Mouse (Mus musculus): ENCODE measurements around the gene Efnb1. TPM values are rescaled to one million over a fixed set of nuclear protein-coding genes. Genes with fewer than 3 reads are reported as not detected.

Gene Efnb1
- polyA plus RNA-seq, 1 experiment from 2014 or later: 64.4 TPM

GRCm38 (mm10) chrX:99164855-99165368 is 29.0 kb downstream of the Efnb1 start:
- Histone ChIP-seq H3K9ac (ENCODE audit: low read depth, low read length) (no peak overlapping the region), H3K27me3 (ENCODE audit: insufficient read depth, low read length) (0 out of 2 replicates have a peak, but pooled peaks cover 3% of the 10 kb centered on the region), H3K9me3 (replicated peaks; ENCODE audit: low read length) (no peaks in the 10 kb centered on the region), H3K27ac (no peak overlapping the region), H3K4me3 (replicated peaks; ENCODE audit: low read depth, low read length) (no peak overlapping the region), H3K4me2 (ENCODE audit: low read length) (no peak overlapping the region), H3K4me1 (replicated peaks; ENCODE audit: insufficient read depth, low read length) (no peaks in the 10 kb centered on the region), H3K36me3 (ENCODE audit: insufficient read depth, low read length) (no peaks in the 10 kb centered on the region)
- no peak for TF ChIP-seq CTCF (IDR thresholded peaks at IDR 0.05; ENCODE audit: low read depth)
- ATAC-seq (replicated peaks; ENCODE audit: low FRiP score, low read depth) (no peak), DNase-seq (ENCODE audit: low spot score) (no peak)
- 74% methylated on average over 4 of the region's 4 CpGs for WGBS

GRCm38 (mm10) chrX:99167014-99167413 is 31.1 kb downstream of the Efnb1 start:
- no peak overlapping the region for H3K27ac ChIP-seq
- ATAC-seq (replicated peaks; ENCODE audit: low FRiP score, low read depth) (no peak), DNase-seq (ENCODE audit: low spot score) (no peak)
- 0 out of 2 replicates have a peak, but pooled peaks cover 3% of the 10 kb centered on the region for H3K27me3 ChIP-seq (ENCODE audit: insufficient read depth, low read length)
- H3K36me3 ChIP-seq (ENCODE audit: insufficient read depth, low read length): no peaks in the 10 kb centered on the region
- H3K4me2 ChIP-seq (ENCODE audit: low read length): no peak overlapping the region
- H3K9me3 ChIP-seq (replicated peaks; ENCODE audit: low read length): no peaks in the 10 kb centered on the region
- H3K4me1 ChIP-seq (replicated peaks; ENCODE audit: insufficient read depth, low read length): no peaks in the 10 kb centered on the region
- TF ChIP-seq CTCF (IDR thresholded peaks at IDR 0.05; ENCODE audit: low read depth): no peak
- H3K9ac ChIP-seq (ENCODE audit: low read depth, low read length): no peak overlapping the region
- H3K4me3 ChIP-seq (replicated peaks; ENCODE audit: low read depth, low read length): no peak overlapping the region
- 79% methylated on average over 1 of the region's 1 CpGs for WGBS

GRCm38 (mm10) chrX:99167550-99167949 is 31.6 kb downstream of the Efnb1 start:
- H3K4me3 ChIP-seq (replicated peaks; ENCODE audit: low read depth, low read length): no peak overlapping the region
- no peak overlapping the region for H3K4me2 ChIP-seq (ENCODE audit: low read length)
- H3K9me3 ChIP-seq (replicated peaks; ENCODE audit: low read length): no peaks in the 10 kb centered on the region
- ATAC-seq (replicated peaks; ENCODE audit: low FRiP score, low read depth) (no peak), DNase-seq (ENCODE audit: low spot score) (no peak)
- H3K36me3 ChIP-seq (ENCODE audit: insufficient read depth, low read length): no peaks in the 10 kb centered on the region
- no peak for TF ChIP-seq CTCF (IDR thresholded peaks at IDR 0.05; ENCODE audit: low read depth)
- 61% methylated on average over 7 of the region's 7 CpGs for WGBS
- H3K9ac ChIP-seq (ENCODE audit: low read depth, low read length): no peak overlapping the region
- H3K27ac ChIP-seq: no peak overlapping the region
- 0 out of 2 replicates have a peak, but pooled peaks cover 3% of the 10 kb centered on the region for H3K27me3 ChIP-seq (ENCODE audit: insufficient read depth, low read length)
- no peaks in the 10 kb centered on the region for H3K4me1 ChIP-seq (replicated peaks; ENCODE audit: insufficient read depth, low read length)

- Histone ChIP-seq H3K27me3 (ENCODE audit: insufficient read depth, low read length) (no peaks in the 10 kb centered on the region), H3K36me3 (ENCODE audit: insufficient read depth, low read length) (no peaks in the 10 kb centered on the region), H3K4me2 (ENCODE audit: low read length) (no peak overlapping the region), H3K9ac (ENCODE audit: low read depth, low read length) (no peak overlapping the region), H3K27ac (peak overlapping the region; percentile 34; the same call in 1 of the 2 replicates), H3K9me3 (replicated peaks; ENCODE audit: low read length) (no peaks in the 10 kb centered on the region), H3K4me1 (replicated peaks; ENCODE audit: insufficient read depth, low read length) (no peaks in the 10 kb centered on the region), H3K4me3 (replicated peaks; ENCODE audit: low read depth, low read length) (no peak overlapping the region)
- 50% methylated on average over 5 of the region's 5 CpGs for WGBS
- no peak; the same call in 1 of the 2 replicates for TF ChIP-seq CTCF (IDR thresholded peaks at IDR 0.05; ENCODE audit: low read depth)
- DNase-seq (ENCODE audit: low spot score): peak; percentile 88
- ATAC-seq (replicated peaks; ENCODE audit: low FRiP score, low read depth): peak; percentile 87
Observed at GRCm38 (mm10) chrX:99172301-99172700, 36.4 kb downstream of the Efnb1 start.

- Histone ChIP-seq H3K4me3 (replicated peaks; ENCODE audit: low read depth, low read length) (no peak overlapping the region), H3K27me3 (ENCODE audit: insufficient read depth, low read length) (no peaks in the 10 kb centered on the region), H3K27ac (no peak overlapping the region), H3K9me3 (replicated peaks; ENCODE audit: low read length) (no peaks in the 10 kb centered on the region), H3K4me2 (ENCODE audit: low read length) (no peak overlapping the region), H3K4me1 (replicated peaks; ENCODE audit: insufficient read depth, low read length) (no peaks in the 10 kb centered on the region), H3K9ac (ENCODE audit: low read depth, low read length) (no peak overlapping the region), H3K36me3 (ENCODE audit: insufficient read depth, low read length) (no peaks in the 10 kb centered on the region)
- DNase-seq (ENCODE audit: low spot score) (no peak), ATAC-seq (replicated peaks; ENCODE audit: low FRiP score, low read depth) (no peak)
- no peak for TF ChIP-seq CTCF (IDR thresholded peaks at IDR 0.05; ENCODE audit: low read depth)
- 65% methylated on average over 9 of the region's 9 CpGs for WGBS
Observed at GRCm38 (mm10) chrX:99185081-99185596, 49.2 kb downstream of the Efnb1 start.

- no peaks in the 10 kb centered on the region for H3K4me1 ChIP-seq (replicated peaks; ENCODE audit: insufficient read depth, low read length)
- ATAC-seq (replicated peaks; ENCODE audit: low FRiP score, low read depth): no peak
- no peak overlapping the region for H3K4me2 ChIP-seq (ENCODE audit: low read length)
- H3K9me3 ChIP-seq (replicated peaks; ENCODE audit: low read length): no peaks in the 10 kb centered on the region
- no peak for DNase-seq (ENCODE audit: low spot score)
- no peak for TF ChIP-seq CTCF (IDR thresholded peaks at IDR 0.05; ENCODE audit: low read depth)
- WGBS: 66% methylated on average over 10 of the region's 10 CpGs
- no peaks in the 10 kb centered on the region for H3K36me3 ChIP-seq (ENCODE audit: insufficient read depth, low read length)
- no peak overlapping the region for H3K27ac ChIP-seq
- no peak overlapping the region for H3K4me3 ChIP-seq (replicated peaks; ENCODE audit: low read depth, low read length)
- no peaks in the 10 kb centered on the region for H3K27me3 ChIP-seq (ENCODE audit: insufficient read depth, low read length)
- no peak overlapping the region for H3K9ac ChIP-seq (ENCODE audit: low read depth, low read length)
Observed at GRCm38 (mm10) chrX:99186497-99187435, 50.8 kb downstream of the Efnb1 start.

All from kidney, postnatal 0 days (tissue).